Mouse (Mus musculus) embryo, embryonic 9.5 days (tissue): ENCODE results near the gene Thoc7.
"Not testable (repeated sequence)": the region's sequence is repeated elsewhere in the genome, so short reads cannot be mapped to it uniquely, and the experiment has no call there.

ENCODE experiments used
- DNase-seq: peaks from one replicate; pipeline ENCODE4 v3.0.0-alpha.2; 2017; ENCODE audit errors: extremely low spot score

Thoc7 gene

GRCm38 (mm10) chr14:13961401-13962112, at the start of gene Thoc7, which contains the start of gene Atxn7:
Thoc7 (minus strand) TSS chr14:13961852.
Atxn7 (plus strand) TSS chr14:13961440.
- DNase-seq = peak; percentile 63

DNA sequence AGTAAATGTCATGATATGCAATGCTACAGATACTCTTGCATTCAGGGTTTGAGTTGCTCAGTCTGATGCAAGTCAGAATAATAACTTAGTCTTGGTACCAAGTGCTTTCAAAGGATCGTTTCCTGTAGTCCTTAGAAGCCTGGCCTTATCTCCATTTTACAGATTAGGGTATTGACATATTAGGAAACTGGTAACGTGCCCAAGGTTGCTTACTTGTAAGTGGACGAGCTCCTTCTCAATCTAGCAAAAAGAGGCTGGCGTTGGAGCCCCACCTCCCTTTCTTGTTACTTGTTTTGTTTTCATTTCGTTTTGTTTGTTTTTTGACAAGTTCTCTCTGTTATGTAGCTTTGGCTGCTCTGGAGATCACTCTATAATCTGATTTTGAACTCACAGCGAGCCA, 48.1 kb upstream of the Thoc7 start:
- DNase-seq = no peak

DNA sequence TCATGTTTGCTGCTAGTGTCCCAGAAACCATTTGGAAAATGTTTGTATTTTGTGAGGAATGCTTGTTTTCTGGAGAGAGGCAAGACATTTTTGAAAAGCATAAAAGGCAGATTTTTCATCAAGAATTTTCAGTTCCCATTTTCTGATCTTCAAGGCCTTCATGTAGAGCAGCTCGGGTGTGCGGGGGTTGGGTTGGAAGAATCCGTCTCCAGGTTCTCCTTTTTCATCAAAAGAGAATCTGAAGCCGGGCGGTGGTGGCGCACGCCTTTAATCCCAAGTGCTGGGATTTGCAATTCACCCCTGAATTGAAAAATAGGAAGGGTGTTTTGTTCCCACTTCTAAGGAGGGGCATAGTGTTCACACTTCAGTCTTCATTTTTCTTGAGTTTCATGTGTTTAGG, 41.1 kb upstream of the Thoc7 start:
- no peak for DNase-seq

GRCm38 (mm10) chr14:13995206-13996097, 33.8 kb upstream of the Thoc7 start:
- no peak for DNase-seq

GRCm38 (mm10) chr14:13990741-13991140, 29.1 kb upstream of the Thoc7 start:
- DNase-seq = no peak

GRCm38 (mm10) chr14:13988397-13988796, 26.7 kb upstream of the Thoc7 start:
- no peak for DNase-seq

DNA sequence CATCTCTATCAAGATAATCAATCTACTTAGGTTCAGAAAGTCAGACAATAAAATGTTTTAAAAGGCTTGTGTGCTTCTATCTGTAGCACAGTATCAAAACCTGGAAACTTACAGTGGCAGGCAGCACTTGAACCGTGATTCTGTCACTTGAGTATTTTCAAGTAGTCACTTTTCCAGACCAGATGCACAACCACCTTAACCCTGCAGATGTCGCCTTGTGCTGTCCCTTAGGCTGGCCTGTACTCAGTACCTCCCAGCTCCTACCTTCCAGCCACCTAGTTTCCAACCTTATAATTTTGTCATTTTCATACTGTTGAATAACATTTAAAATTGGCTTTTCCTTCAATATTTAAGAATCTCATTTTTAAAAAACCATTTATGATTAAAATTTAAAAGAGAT, 20.5 kb upstream of the Thoc7 start:
- DNase-seq = no peak

DNA sequence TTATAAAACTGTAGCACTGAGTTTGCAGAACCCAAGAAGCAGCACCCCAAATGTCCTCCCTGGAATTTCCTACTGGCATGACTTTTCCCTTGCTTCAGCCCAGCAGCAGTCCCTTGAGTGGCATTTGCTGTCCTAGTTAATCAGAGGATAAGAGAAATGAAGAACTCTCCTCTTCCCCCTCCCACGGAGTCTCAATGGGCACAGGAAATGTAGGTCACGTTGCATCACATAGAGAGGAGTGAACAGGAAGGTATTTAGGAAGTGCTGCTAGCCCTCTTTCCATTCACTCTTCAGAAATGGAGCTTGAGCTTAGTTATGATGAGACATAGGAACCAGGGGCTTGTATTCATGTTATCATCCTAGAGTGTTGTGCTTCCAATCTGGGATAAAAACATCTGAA, 19.6 kb upstream of the Thoc7 start:
- no peak for DNase-seq

DNA sequence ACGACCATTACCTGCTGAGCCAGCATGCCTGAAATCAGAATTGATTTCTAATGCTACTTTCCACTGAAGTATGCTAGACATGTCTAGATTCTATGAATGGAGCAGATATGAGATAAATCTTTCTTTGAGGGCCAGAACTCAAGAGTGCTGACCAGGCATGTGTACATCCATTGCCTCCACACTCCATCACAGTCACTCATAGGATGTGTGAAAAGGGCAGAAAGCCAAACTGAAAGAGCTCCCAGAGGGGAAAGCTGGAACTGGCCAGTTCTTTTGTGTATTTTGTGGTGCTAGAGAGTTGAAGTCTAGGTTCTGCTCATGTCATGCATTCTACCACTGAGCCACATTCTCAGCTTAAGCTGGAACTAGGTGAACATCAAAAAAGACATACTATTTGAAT, 15.8 kb upstream of the Thoc7 start:
- DNase-seq = no peak

DNA sequence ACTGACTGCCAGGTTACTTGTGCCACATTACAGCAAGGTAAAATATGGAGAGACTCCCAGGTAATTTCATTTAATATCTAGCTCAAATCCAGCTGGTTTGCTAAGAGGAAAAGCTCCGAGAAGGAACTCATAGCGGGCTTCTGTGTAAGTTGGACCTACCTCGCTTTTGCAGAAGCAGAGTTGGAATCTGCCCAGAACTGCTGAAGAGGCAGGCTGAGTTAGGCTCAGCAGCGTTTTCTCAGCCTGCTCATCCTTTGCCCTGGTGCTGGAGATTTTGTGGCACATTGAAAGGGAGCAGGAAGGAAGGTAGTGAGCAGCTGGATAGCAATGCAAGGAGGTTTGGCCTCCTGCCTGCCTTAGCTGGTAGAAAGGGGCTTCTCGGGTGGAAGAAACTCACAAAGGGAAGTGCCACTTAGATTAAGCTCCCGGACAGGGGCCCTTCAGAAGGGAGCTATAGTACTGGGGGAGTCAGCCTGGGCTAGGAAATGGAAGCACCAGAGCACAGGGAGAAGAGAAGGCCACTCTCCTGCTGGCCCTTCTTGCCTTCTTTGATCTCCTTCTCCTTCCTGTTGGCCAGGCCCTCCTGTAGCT, 10.1 kb upstream of the Thoc7 start:
- no peak for DNase-seq

DNA sequence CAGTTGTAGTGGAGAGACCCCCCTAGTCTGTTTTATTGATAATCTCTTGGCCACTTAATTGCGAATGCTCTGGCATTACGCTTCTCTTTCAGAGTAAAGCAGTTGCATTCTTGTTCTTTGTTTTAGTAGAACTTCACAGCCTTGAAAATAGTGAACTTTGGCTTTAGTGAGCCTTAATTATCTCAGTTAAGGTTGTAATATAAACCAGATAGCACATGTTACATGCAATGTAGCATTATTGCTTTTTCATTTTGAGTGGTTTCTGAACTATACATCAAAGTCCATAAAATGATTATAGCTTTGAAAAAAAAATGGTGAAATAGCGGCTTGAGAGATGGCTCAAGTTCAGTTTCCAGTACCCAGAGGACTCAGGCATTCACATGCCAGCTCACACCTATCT, 8.9 kb upstream of the Thoc7 start:
- DNase-seq = no peak

GRCm38 (mm10) chr14:13968476-13968875, 6.8 kb upstream of the Thoc7 start:
- DNase-seq = no peak

- DNase-seq = no peak
These were observed 6.0 kb upstream of the Thoc7 start for GRCm38 (mm10) chr14:13967607-13968006.

- no peak for DNase-seq
These were observed 1.9 kb upstream of the Thoc7 start for GRCm38 (mm10) chr14:13963527-13963926.

- DNase-seq = no peak
These were observed 824 bp upstream of the Thoc7 start for GRCm38 (mm10) chr14:13962476-13962875.

GRCm38 (mm10) chr14:13960482-13961325, 948 bp downstream of the Thoc7 start:
- peak; percentile 75 for DNase-seq

DNA sequence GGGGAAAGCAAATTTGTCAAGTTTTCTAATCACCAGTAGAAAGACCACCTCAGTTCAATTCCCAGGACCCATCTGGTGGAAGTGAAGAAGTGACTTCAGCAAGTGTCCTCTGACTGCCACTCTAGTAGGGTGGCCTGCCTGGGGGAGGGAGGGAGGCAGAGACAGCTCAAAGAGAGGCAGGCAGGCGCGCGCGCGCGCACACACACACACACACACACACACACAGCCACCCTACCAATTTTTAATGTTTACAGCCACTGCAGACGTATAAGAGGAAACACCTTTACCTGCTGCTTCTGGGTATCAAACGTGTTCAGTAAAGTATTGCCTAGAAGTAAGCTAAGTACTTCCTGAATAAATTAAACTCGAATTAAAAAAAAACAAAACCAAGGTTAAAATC, 1.6 kb downstream of the Thoc7 start:
- peak; percentile 60 for DNase-seq

- DNase-seq = not testable (repeated sequence)
These were observed 9.5 kb downstream of the Thoc7 start for GRCm38 (mm10) chr14:13952151-13952550.

GRCm38 (mm10) chr14:13950401-13950800, 11.3 kb downstream of the Thoc7 start:
- DNase-seq = no peak

- DNase-seq = no peak
These were observed 13.3 kb downstream of the Thoc7 start for GRCm38 (mm10) chr14:13948345-13948744.

GRCm38 (mm10) chr14:13944686-13945085, 17.0 kb downstream of the Thoc7 start:
- no peak for DNase-seq

GRCm38 (mm10) chr14:13934052-13934371, 27.6 kb downstream of the Thoc7 start:
- DNase-seq = no peak
